Mouse (Mus musculus) erythroid progenitor cell, adult 5-6 weeks (primary cell): Measurements from ENCODE around the gene V1rd19. TPM values are rescaled to one million over a fixed set of nuclear protein-coding genes. Genes with fewer than 3 reads are reported as not detected.
"Not testable (repeated sequence)": the region's sequence is repeated elsewhere in the genome, so short reads cannot be mapped to it uniquely, and the experiment has no call there.

ENCODE experiments used
- ATAC-seq: replicated peaks from 2 replicates; pipeline ENCODE4 v1.8.0; 2016; ENCODE audit warnings: moderate number of reproducible peaks, mild to moderate bottlenecking, moderate TSS enrichment, inconsistent platforms; ENCODE audit not compliant: poor library complexity, low FRiP score, severe bottlenecking
- total RNA-seq, 2 experiments: library from RNA; stranded (forward) in 1 of 2; stranded (reverse) in 1 of 2; fragments of 150-400 nt in 1 of 2; fragments of 186-747, 209-891 nt in 1 of 2; gene quantifications; 2 replicates each; pipeline versions ENCODE4 v1.2.3 to v1.2.4; 2015 to 2017; ENCODE audit warnings: low replicate concordance in 2 of 2

V1rd19 gene
- total RNA-seq (2015; ENCODE audit: low replicate concordance), result not detected in 2 replicates
- not detected in 2 replicates for total RNA-seq (2017; ENCODE audit: low replicate concordance)

DNA sequence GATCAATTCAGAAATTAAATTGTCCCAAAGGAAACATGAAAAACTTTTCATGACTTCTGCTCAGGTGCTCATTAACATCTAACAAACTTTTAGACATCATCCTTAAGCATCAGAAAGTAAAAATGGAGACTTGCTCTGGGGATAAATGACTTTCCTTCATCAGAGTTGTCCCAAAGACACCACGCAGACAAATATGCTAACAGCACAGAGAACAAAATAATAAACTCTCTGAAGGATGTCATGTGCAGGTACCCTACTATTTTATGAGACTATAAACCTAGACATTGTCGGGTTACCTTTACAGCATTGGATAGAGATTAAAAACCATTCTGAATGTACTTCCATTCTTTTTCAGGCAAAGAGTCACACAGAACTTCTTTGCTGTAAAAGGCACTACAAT lies at the start of gene V1rd19:
V1rd19 (plus strand) TSS at position 301 of the 400 bp plus-strand sequence.
- ATAC-seq, result no peak

DNA sequence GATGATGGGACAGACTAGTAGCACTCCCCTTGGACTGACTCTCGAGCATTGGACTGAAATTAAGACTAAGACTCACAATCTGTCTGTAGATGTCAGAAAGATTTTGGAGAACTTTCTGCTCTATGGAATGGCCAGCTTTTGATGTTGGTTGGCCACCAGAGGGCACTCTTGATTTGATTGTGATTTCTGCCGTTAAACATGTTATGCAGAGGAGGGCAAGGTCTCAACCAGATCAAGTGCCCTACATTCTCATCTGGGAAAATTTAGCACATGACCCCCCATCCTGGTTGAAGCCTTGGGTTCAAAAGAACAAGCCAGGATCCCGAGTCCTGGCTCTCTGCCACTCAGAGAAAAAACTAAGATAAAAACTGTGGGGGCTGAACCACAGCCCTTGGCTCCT lies 33.4 kb upstream of the V1rd19 start:
- not testable (repeated sequence) for ATAC-seq

DNA sequence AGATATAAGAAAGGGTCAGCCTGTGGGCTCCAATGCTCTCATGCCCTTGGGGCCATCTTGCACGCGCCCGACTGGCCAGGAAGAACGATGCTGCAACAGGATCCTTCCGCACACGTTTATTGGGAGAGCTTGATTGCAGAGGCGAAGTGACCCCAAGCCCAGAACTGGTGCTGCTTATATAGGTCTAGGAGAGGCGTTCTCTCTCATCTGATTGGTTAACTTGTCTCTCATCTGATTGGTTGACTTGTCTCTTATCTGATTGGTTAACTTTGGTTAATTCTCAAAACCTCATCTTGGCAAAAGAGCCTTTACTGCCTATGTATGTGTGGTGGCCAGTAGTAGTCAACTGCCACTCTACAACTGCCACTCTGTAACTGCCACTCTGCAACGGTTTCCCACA lies 27.2 kb upstream of the V1rd19 start, which contains the start of gene Vmn1r181:
Vmn1r181 (plus strand) TSS at position 301 of the 400 bp plus-strand sequence.
- not testable (repeated sequence) for ATAC-seq

DNA sequence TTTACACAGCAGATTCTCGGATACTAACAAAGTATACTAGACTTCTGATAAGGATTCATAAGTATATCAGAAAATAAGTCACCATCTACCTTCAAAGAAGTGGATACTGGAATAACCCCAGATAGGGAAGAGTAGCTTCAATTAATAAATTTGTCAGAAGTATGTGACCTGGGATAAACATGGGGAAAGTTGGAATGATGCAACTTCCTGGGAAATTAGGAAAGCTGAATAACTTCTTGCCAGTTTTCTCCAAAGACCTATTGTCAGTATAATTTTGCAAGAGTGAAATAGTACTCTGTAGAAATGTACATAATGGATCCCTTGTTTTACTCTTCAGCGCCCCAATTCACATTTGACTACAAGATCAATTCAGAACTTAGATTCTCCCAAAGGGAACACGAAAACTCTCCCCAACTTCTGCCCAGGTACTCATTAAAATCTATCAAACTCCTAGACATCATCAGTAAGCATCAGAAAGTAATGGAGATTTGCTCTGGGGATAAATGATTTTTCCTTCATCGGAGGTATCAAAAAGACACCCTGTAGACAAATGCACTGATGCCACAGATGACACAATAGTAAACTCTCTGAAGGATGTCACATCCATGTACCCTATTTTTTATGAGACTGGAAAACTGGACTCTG lies 51.3 kb downstream of the V1rd19 start, which contains the start of gene Vmn1r183:
Vmn1r183 (plus strand) TSS at position 595 of the 645 bp plus-strand sequence.
- no peak for ATAC-seq

Other genes starting within 250 kb of the V1rd19 start
- not detected in 2 replicates for gene Vmn1r174, start 249.4 kb upstream of the V1rd19 start, total RNA-seq (2015; ENCODE audit: low replicate concordance)
- not detected in 2 replicates for gene Vmn1r174, start 249.4 kb upstream of the V1rd19 start, total RNA-seq (2017; ENCODE audit: low replicate concordance)
- not detected in 2 replicates for gene Vmn1r175, start 191.0 kb upstream of the V1rd19 start, total RNA-seq (2015; ENCODE audit: low replicate concordance)
- not detected in 2 replicates for gene Vmn1r175, start 191.0 kb upstream of the V1rd19 start, total RNA-seq (2017; ENCODE audit: low replicate concordance)
- not detected in 2 replicates for gene Vmn1r176, start 164.3 kb upstream of the V1rd19 start, total RNA-seq (2015; ENCODE audit: low replicate concordance)
- gene Vmn1r176, start 164.3 kb upstream of the V1rd19 start, total RNA-seq (2017; ENCODE audit: low replicate concordance), result not detected in 2 replicates
- gene Vmn1r177, start 135.2 kb upstream of the V1rd19 start, total RNA-seq (2015; ENCODE audit: low replicate concordance), result not detected in 2 replicates
- gene Vmn1r177, start 135.2 kb upstream of the V1rd19 start, total RNA-seq (2017; ENCODE audit: low replicate concordance), result not detected in 2 replicates
- not detected in 2 replicates for gene Vmn1r178, start 109.7 kb upstream of the V1rd19 start, total RNA-seq (2015; ENCODE audit: low replicate concordance)
- not detected in 2 replicates for gene Vmn1r178, start 109.7 kb upstream of the V1rd19 start, total RNA-seq (2017; ENCODE audit: low replicate concordance)
- not detected in 2 replicates for gene Vmn1r179, start 74.7 kb upstream of the V1rd19 start, total RNA-seq (2015; ENCODE audit: low replicate concordance)
- gene Vmn1r179, start 74.7 kb upstream of the V1rd19 start, total RNA-seq (2017; ENCODE audit: low replicate concordance), result not detected in 2 replicates
- gene Vmn1r180, start 51.1 kb upstream of the V1rd19 start, total RNA-seq (2015; ENCODE audit: low replicate concordance), result not detected in 2 replicates
- gene Vmn1r180, start 51.1 kb upstream of the V1rd19 start, total RNA-seq (2017; ENCODE audit: low replicate concordance), result not detected in 2 replicates
- not detected in 2 replicates for gene Vmn1r181, start 27.1 kb upstream of the V1rd19 start, total RNA-seq (2015; ENCODE audit: low replicate concordance)
- gene Vmn1r181, start 27.1 kb upstream of the V1rd19 start, total RNA-seq (2017; ENCODE audit: low replicate concordance), result not detected in 2 replicates
- gene Vmn1r183, start 51.6 kb downstream of the V1rd19 start, total RNA-seq (2015; ENCODE audit: low replicate concordance), result not detected in 2 replicates
- gene Vmn1r183, start 51.6 kb downstream of the V1rd19 start, total RNA-seq (2017; ENCODE audit: low replicate concordance), result not detected in 2 replicates
- 16.6 and 25.2 TPM in 2 replicates for gene Zfp180, start 80.2 kb downstream of the V1rd19 start, total RNA-seq (2015; ENCODE audit: low replicate concordance)
- 19.4 and 20.3 TPM in 2 replicates for gene Zfp180, start 80.2 kb downstream of the V1rd19 start, total RNA-seq (2017; ENCODE audit: low replicate concordance)
- gene Zfp112, start 110.6 kb downstream of the V1rd19 start, total RNA-seq (2015; ENCODE audit: low replicate concordance), result 3.2 and 4.2 TPM in 2 replicates
- gene Zfp112, start 110.6 kb downstream of the V1rd19 start, total RNA-seq (2017; ENCODE audit: low replicate concordance), result 1.3 and 2.3 TPM in 2 replicates
- gene Zfp235, start 132.5 kb downstream of the V1rd19 start, total RNA-seq (2015; ENCODE audit: low replicate concordance), result 5.4 TPM in 1 of 2 replicates, not detected in the other
- not detected in 2 replicates for gene Zfp235, start 132.5 kb downstream of the V1rd19 start, total RNA-seq (2017; ENCODE audit: low replicate concordance)
- 0.42 TPM in 1 of 2 replicates, not detected in the other for gene Zfp114, start 173.4 kb downstream of the V1rd19 start, total RNA-seq (2015; ENCODE audit: low replicate concordance)
- gene Zfp114, start 173.4 kb downstream of the V1rd19 start, total RNA-seq (2017; ENCODE audit: low replicate concordance), result not detected in 2 replicates
- gene Zfp111, start 209.8 kb downstream of the V1rd19 start, total RNA-seq (2015; ENCODE audit: low replicate concordance), result 0.72 and 4.2 TPM in 2 replicates
- gene Zfp111, start 209.8 kb downstream of the V1rd19 start, total RNA-seq (2017; ENCODE audit: low replicate concordance), result 0.51 and 1.1 TPM in 2 replicates
- 1.3 TPM in 1 of 2 replicates, not detected in the other for gene Zfp109, start 235.9 kb downstream of the V1rd19 start, total RNA-seq (2015; ENCODE audit: low replicate concordance)
- gene Zfp109, start 235.9 kb downstream of the V1rd19 start, total RNA-seq (2017; ENCODE audit: low replicate concordance), result 1.3 TPM in 1 of 2 replicates, not detected in the other